Mouse (Mus musculus): Measurements from ENCODE around the gene Gba. TPM values are rescaled to one million over a fixed set of nuclear protein-coding genes. Genes with fewer than 3 reads are reported as not detected.
A peak's percentile ranks its signal among the peaks of the same experiment; 100 is the strongest.

Gba gene
- polyA plus RNA-seq, 1 experiment from 2014 or later: 33.2 TPM

GRCm38 (mm10) chr3:89228180-89228549 lies 25.4 kb downstream of the Gba start:
- WGBS: 1% methylated on average over 20 of the region's 20 CpGs
- H3K9me3 ChIP-seq (replicated peaks; ENCODE audit: control insufficient read depth, low read length): no peaks in the 10 kb centered on the region
- ATAC-seq (replicated peaks; ENCODE audit: extremely low read depth, insufficient read depth, low FRiP score): peak; percentile 49
- H3K9ac ChIP-seq (ENCODE audit: low read length): peak overlapping the region; percentile 68
- peak overlapping the region; percentile 61 for H3K4me3 ChIP-seq (ENCODE audit: low read length)
- peak overlapping the region; percentile 76 for H3K4me2 ChIP-seq (ENCODE audit: low read depth, low read length)
- 0 out of 2 replicates have a peak overlapping the region, but pooled peaks have one; percentile 26 for H3K27ac ChIP-seq (ENCODE audit: low read length)
- no peaks in the 10 kb centered on the region for H3K36me3 ChIP-seq (ENCODE audit: control insufficient read depth, insufficient read depth)
- H3K4me1 ChIP-seq (ENCODE audit: control insufficient read depth, insufficient read depth, low read length): peaks cover 19% of the 10 kb centered on the region
- peaks cover 16% of the 10 kb centered on the region; the same call in 1 of the 2 replicates for H3K27me3 ChIP-seq (ENCODE audit: control insufficient read depth, insufficient read depth, low read length)

- peak within 1 kb of the TSS; percentile 68 for H3K9ac ChIP-seq (ENCODE audit: low read length)
- H3K4me2 ChIP-seq (ENCODE audit: low read depth, low read length): peak within 1 kb of the TSS; percentile 76
- H3K4me3 ChIP-seq (ENCODE audit: low read length): peak within 1 kb of the TSS; percentile 61
- ATAC-seq (replicated peaks; ENCODE audit: extremely low read depth, insufficient read depth, low FRiP score): no peak
- peaks cover 16% of the 10 kb centered on the region; the same call in 1 of the 2 replicates for H3K27me3 ChIP-seq (ENCODE audit: control insufficient read depth, insufficient read depth, low read length)
- 0 out of 2 replicates have a peak within 1 kb of the TSS, but pooled peaks have one; percentile 26 for H3K27ac ChIP-seq (ENCODE audit: low read length)
- no peaks in the 10 kb centered on the region for H3K36me3 ChIP-seq (ENCODE audit: control insufficient read depth, insufficient read depth)
- 33% methylated on average over 10 of the region's 10 CpGs for WGBS
- peaks cover 25% of the 10 kb centered on the region for H3K4me1 ChIP-seq (ENCODE audit: control insufficient read depth, insufficient read depth, low read length)
- H3K9me3 ChIP-seq (replicated peaks; ENCODE audit: control insufficient read depth, low read length): no peaks in the 10 kb centered on the region
Observed at GRCm38 (mm10) chr3:89228836-89229235, 26.1 kb downstream of the Gba start, which contains the start of gene Muc1. Gene Muc1 (plus strand): TSS chr3:89229057.

- Histone ChIP-seq H3K4me2 (ENCODE audit: low read depth, low read length) (no peak overlapping the region), H3K27me3 (ENCODE audit: control insufficient read depth, insufficient read depth, low read length) (peaks cover 16% of the 10 kb centered on the region; the same call in 1 of the 2 replicates), H3K9me3 (replicated peaks; ENCODE audit: control insufficient read depth, low read length) (no peaks in the 10 kb centered on the region), H3K27ac (ENCODE audit: low read length) (no peak overlapping the region), H3K36me3 (ENCODE audit: control insufficient read depth, insufficient read depth) (no peaks in the 10 kb centered on the region), H3K4me1 (ENCODE audit: control insufficient read depth, insufficient read depth, low read length) (peaks cover 26% of the 10 kb centered on the region), H3K4me3 (ENCODE audit: low read length) (no peak overlapping the region), H3K9ac (ENCODE audit: low read length) (no peak overlapping the region)
- ATAC-seq (replicated peaks; ENCODE audit: extremely low read depth, insufficient read depth, low FRiP score): no peak
- 67% methylated on average over 4 of the region's 4 CpGs for WGBS
Observed at GRCm38 (mm10) chr3:89229276-89229675, 26.5 kb downstream of the Gba start.

GRCm38 (mm10) chr3:89230561-89230960 lies 27.8 kb downstream of the Gba start:
- H3K9me3 ChIP-seq (replicated peaks; ENCODE audit: control insufficient read depth, low read length): no peaks in the 10 kb centered on the region
- H3K9ac ChIP-seq (ENCODE audit: low read length): no peak overlapping the region
- peaks cover 26% of the 10 kb centered on the region for H3K4me1 ChIP-seq (ENCODE audit: control insufficient read depth, insufficient read depth, low read length)
- no peak overlapping the region for H3K4me3 ChIP-seq (ENCODE audit: low read length)
- 63% methylated on average over 2 of the region's 2 CpGs for WGBS
- H3K27ac ChIP-seq (ENCODE audit: low read length): no peak overlapping the region
- no peak for ATAC-seq (replicated peaks; ENCODE audit: extremely low read depth, insufficient read depth, low FRiP score)
- peaks cover 15% of the 10 kb centered on the region; the same call in 1 of the 2 replicates for H3K27me3 ChIP-seq (ENCODE audit: control insufficient read depth, insufficient read depth, low read length)
- H3K4me2 ChIP-seq (ENCODE audit: low read depth, low read length): no peak overlapping the region
- no peaks in the 10 kb centered on the region for H3K36me3 ChIP-seq (ENCODE audit: control insufficient read depth, insufficient read depth)

- Histone ChIP-seq H3K9ac (ENCODE audit: low read length) (no peak overlapping the region), H3K9me3 (replicated peaks; ENCODE audit: control insufficient read depth, low read length) (no peaks in the 10 kb centered on the region), H3K27ac (ENCODE audit: low read length) (no peak overlapping the region), H3K4me2 (ENCODE audit: low read depth, low read length) (no peak overlapping the region), H3K36me3 (ENCODE audit: control insufficient read depth, insufficient read depth) (no peaks in the 10 kb centered on the region), H3K27me3 (ENCODE audit: control insufficient read depth, insufficient read depth, low read length) (peaks cover 7% of the 10 kb centered on the region; the same call in 1 of the 2 replicates), H3K4me3 (ENCODE audit: low read length) (no peak overlapping the region), H3K4me1 (ENCODE audit: control insufficient read depth, insufficient read depth, low read length) (peaks cover 26% of the 10 kb centered on the region)
- ATAC-seq (replicated peaks; ENCODE audit: extremely low read depth, insufficient read depth, low FRiP score): no peak
- 39% methylated on average over 7 of the region's 7 CpGs for WGBS
Observed at GRCm38 (mm10) chr3:89231345-89231744, 28.6 kb downstream of the Gba start.

GRCm38 (mm10) chr3:89231772-89232275 lies 29.1 kb downstream of the Gba start:
- 71% methylated on average over 16 of the region's 16 CpGs for WGBS
- Histone ChIP-seq H3K27me3 (ENCODE audit: control insufficient read depth, insufficient read depth, low read length) (0 out of 2 replicates have a peak, but pooled peaks cover 3% of the 10 kb centered on the region), H3K4me1 (ENCODE audit: control insufficient read depth, insufficient read depth, low read length) (peaks cover 24% of the 10 kb centered on the region), H3K9me3 (replicated peaks; ENCODE audit: control insufficient read depth, low read length) (no peaks in the 10 kb centered on the region), H3K9ac (ENCODE audit: low read length) (no peak overlapping the region), H3K4me2 (ENCODE audit: low read depth, low read length) (no peak overlapping the region), H3K27ac (ENCODE audit: low read length) (no peak overlapping the region), H3K36me3 (ENCODE audit: control insufficient read depth, insufficient read depth) (no peaks in the 10 kb centered on the region), H3K4me3 (ENCODE audit: low read length) (no peak overlapping the region)
- ATAC-seq (replicated peaks; ENCODE audit: extremely low read depth, insufficient read depth, low FRiP score): no peak

GRCm38 (mm10) chr3:89232614-89233013 lies 29.9 kb downstream of the Gba start:
- no peak overlapping the region for H3K4me2 ChIP-seq (ENCODE audit: low read depth, low read length)
- H3K9me3 ChIP-seq (replicated peaks; ENCODE audit: control insufficient read depth, low read length): no peaks in the 10 kb centered on the region
- no peak overlapping the region for H3K4me3 ChIP-seq (ENCODE audit: low read length)
- no peak for ATAC-seq (replicated peaks; ENCODE audit: extremely low read depth, insufficient read depth, low FRiP score)
- H3K4me1 ChIP-seq (ENCODE audit: control insufficient read depth, insufficient read depth, low read length): peaks cover 18% of the 10 kb centered on the region
- no peaks in the 10 kb centered on the region for H3K36me3 ChIP-seq (ENCODE audit: control insufficient read depth, insufficient read depth)
- H3K9ac ChIP-seq (ENCODE audit: low read length): no peak overlapping the region
- 69% methylated on average over 6 of the region's 6 CpGs for WGBS
- H3K27ac ChIP-seq (ENCODE audit: low read length): no peak overlapping the region; the same call in 1 of the 2 replicates
- 0 out of 2 replicates have a peak, but pooled peaks cover 3% of the 10 kb centered on the region for H3K27me3 ChIP-seq (ENCODE audit: control insufficient read depth, insufficient read depth, low read length)

- ATAC-seq (replicated peaks; ENCODE audit: extremely low read depth, insufficient read depth, low FRiP score): peak; percentile 74
- Histone ChIP-seq H3K4me3 (ENCODE audit: low read length) (no peak overlapping the region), H3K27me3 (ENCODE audit: control insufficient read depth, insufficient read depth, low read length) (0 out of 2 replicates have a peak, but pooled peaks cover 3% of the 10 kb centered on the region), H3K27ac (ENCODE audit: low read length) (peak overlapping the region; percentile 64), H3K4me2 (ENCODE audit: low read depth, low read length) (peak overlapping the region; percentile 17; the same call in 1 of the 2 replicates), H3K9ac (ENCODE audit: low read length) (peak overlapping the region; percentile 44; the same call in 1 of the 2 replicates), H3K4me1 (ENCODE audit: control insufficient read depth, insufficient read depth, low read length) (peaks cover 14% of the 10 kb centered on the region), H3K9me3 (replicated peaks; ENCODE audit: control insufficient read depth, low read length) (no peaks in the 10 kb centered on the region), H3K36me3 (ENCODE audit: control insufficient read depth, insufficient read depth) (no peaks in the 10 kb centered on the region)
- WGBS: 37% methylated on average over 14 of the region's 14 CpGs
Observed at GRCm38 (mm10) chr3:89233562-89234110, 30.9 kb downstream of the Gba start.

GRCm38 (mm10) chr3:89236516-89236915 lies 33.8 kb downstream of the Gba start:
- Histone ChIP-seq H3K4me2 (ENCODE audit: low read depth, low read length) (no peak overlapping the region), H3K9ac (ENCODE audit: low read length) (no peak overlapping the region), H3K27ac (ENCODE audit: low read length) (no peak overlapping the region), H3K36me3 (ENCODE audit: control insufficient read depth, insufficient read depth) (no peaks in the 10 kb centered on the region), H3K9me3 (replicated peaks; ENCODE audit: control insufficient read depth, low read length) (no peaks in the 10 kb centered on the region), H3K4me3 (ENCODE audit: low read length) (no peak overlapping the region), H3K27me3 (ENCODE audit: control insufficient read depth, insufficient read depth, low read length) (no peaks in the 10 kb centered on the region), H3K4me1 (ENCODE audit: control insufficient read depth, insufficient read depth, low read length) (peaks cover 14% of the 10 kb centered on the region)
- ATAC-seq (replicated peaks; ENCODE audit: extremely low read depth, insufficient read depth, low FRiP score): no peak
- WGBS: 74% methylated on average over 10 of the region's 10 CpGs

Measured in heart, embryonic 16.5 days (tissue).